Mouse (Mus musculus) cerebral cortex, adult 2 months (tissue): ENCODE results near the gene Adora1.

Experiments
- WGBS: fragments of 180-500 bp; shearing (Covaris S2); methylation state at CpG from one replicate; pipeline ENCODE4 v1.1.7; 2018; 5-methylcytosine and 5-hydroxymethylcytosine counted together

Gene Adora1

DNA sequence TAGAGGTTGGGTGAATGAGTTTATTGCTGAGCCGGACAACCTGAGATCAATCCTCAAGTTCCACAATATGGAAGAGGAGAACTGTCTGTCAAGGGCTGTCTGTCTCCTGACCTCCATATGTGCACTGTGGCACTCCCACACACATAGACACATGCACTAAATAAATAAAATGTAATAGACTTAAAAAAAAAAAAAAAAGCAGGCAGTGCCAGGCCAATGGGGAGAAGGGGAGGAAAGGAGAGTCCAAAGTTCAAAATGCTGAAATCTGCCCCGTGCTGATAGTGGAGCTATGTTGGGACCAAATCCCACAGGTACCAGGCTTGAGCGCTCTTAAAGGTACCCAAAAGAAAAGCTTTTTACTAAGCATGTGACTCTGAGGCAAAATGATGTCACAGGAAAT, 2.2 kb upstream of the Adora1 start:
- WGBS, result 96% methylated on average over 3 of the region's 3 CpGs

DNA sequence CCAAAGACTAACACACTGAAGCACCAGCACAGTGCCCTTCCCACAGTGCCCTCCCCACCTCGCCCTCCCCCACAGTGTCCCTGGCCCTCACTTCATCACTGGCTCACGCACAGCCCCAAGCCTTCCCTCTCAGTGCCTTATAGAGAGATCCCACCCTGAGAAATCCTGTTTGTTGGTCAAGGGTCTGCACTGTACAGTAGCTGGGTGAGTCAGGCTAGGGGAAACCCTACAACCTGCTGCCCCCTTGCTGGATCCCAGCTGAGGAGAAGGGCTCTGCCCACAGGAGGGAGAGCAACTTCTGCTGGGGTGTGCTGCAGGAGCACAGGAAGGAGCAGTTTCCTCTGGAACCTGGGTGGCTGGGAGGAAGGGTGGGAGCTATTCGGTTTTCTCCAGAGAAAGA, 911 bp upstream of the Adora1 start:
- WGBS, result 49% methylated on average over 3 of the region's 3 CpGs

DNA sequence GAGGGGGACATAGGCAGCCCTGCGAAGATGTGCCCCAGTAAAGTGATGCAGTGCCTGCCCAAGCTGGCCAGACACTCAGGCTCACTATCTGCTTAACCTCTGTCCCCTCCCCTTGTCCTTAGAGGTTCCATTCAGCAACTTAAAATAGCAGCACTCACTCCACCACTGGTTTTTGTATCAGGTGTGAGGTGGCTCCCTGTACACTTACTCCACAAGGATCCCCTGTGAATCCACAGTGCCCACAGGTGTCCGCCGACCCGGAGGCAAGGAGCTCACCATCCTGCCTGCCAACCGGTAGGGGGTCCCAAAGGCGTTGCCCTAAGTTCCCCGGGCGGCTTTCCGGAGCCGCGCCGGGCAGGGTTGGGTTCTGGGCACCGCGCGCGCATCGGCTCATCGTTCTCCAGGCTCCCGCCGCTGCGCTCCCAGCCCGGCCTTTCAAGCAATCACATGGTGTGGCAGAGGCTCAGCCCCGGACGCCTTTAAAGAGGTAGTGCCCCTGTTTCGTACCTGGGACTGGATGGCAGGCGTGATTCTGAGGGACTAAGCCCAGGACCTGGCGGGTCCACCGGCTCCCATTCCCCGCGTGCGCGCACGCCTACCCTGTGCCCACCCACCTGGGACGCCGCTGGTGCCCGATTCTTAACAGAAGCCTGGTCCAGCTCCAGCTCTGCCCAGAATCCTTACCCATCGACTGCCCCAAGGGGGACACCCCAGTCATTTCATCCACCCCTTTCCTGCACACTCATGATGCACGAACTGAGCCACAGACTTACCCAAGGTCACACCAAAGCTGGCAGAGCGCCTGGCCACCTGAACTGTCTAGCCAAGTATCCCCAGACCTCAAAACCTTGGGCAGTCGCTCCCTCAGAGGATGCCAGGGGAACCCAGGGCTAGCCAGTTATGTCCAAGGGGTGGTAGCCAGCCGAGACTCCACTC, 508 bp downstream of the Adora1 start:
- WGBS, result 1% methylated on average over 41 of the region's 41 CpGs

DNA sequence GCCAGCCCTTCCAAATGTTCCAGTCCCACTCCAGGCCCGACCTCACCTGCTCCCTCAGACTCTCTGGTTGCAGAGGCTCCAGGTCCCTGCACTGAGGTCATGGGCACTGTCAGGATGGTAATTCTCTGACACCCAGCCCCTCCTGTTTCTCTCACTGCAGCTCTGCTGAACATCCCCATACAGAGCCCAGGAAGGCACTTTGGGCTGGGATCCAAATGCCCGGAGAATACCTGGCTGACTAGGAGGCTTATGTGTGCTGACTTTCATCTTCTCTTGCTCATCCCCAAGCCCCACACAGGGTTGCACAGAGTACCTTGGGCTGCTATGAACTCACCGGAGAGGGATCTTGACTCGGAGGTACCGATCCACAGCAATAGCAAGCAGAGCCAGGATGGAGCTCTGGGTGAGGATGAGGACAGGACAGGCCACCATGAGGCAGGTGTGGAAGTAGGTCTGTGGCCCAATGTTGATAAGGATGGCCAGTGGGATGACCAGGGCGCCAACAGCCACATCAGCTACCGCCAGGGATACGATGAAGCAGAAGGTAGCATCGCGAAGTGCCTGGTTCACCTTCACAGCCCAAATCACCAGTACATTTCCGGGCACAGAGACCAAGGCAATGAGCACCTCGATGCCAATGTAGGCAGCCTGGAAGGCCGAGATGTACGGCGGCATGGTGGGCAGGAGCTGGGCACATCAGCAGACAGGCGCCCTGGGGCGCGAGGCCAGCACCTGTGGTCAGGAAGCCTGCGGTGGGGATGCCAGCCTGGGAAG, 1.4 kb downstream of the Adora1 start:
- 26% methylated on average over 19 of the region's 19 CpGs for WGBS

DNA sequence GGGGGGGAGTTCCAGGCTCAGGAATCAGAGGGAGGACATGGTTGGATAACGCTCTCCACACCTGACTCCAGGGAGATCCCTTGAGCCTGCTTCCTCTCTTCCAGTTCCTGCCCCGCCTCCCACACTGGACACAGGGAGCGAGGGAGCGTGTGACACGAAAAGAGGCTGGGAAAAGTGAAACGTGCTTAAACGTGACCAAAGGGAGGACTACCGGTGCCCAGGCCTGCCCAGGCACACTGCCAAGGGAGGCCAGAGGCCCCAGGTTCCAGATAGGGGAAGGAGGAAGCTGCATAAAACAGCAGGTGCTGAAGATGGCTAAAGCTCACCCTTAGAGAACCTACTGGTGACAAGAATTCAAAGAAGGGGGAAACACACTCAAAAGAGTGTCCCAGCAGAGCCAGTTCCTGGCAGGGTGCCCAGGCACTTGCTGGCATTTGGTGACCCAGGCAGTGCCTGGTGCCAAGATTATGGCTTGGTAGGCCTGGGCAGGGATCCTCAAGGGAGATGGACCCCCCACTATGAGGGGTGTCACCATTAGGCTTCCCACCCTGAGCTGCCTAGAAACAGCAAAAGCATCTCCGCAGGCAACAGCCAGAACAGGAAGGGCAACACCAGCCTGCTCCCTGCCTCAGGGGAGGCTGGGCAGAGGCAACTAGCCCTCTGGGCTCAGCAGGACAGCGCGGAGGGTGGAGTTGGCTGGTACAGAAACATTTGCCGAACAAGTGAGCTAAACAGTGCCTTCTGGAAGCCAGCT, 2.3 kb downstream of the Adora1 start:
- 23% methylated on average over 12 of the region's 12 CpGs for WGBS

DNA sequence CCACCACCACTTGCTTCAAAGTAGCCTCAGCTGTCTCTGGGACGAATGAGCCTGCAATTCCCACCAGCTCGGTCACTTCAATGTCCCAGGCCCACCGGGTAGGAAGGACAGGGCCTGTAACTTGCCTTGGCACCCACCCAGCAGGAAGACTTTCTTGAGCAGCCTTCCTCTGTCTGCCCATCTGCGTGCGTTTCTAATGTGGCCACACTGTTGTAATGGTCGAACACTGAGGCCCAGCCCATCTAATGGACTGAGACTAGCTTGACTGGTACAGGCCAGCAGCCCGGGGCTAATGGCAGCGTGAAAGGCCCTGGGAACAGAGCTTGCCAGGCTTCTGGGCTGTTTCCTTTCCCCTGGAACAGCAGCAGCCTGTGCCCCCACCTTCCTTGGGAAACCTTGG, 2.9 kb downstream of the Adora1 start:
- WGBS, result 43% methylated on average over 8 of the region's 8 CpGs

DNA sequence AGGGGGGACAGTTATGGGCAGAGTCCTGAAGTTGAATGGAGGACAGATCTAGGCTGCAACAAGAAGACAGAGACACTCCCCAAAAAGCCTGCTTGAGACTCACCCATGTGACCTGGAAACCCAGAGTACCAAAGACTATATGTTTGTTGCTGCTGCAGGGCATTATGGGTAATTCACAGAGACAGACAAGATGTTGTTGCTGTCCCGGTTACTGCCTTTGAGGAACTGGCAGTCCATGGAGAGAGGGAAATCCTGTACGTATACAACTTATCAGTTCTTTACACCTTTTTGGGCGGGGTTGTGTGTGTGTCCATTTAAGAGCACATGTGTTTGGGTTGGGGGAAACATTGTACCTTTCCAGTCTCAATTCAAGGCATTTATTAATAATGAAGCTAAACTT, 3.5 kb downstream of the Adora1 start:
- WGBS, result 68% methylated on average over 3 of the region's 3 CpGs

DNA sequence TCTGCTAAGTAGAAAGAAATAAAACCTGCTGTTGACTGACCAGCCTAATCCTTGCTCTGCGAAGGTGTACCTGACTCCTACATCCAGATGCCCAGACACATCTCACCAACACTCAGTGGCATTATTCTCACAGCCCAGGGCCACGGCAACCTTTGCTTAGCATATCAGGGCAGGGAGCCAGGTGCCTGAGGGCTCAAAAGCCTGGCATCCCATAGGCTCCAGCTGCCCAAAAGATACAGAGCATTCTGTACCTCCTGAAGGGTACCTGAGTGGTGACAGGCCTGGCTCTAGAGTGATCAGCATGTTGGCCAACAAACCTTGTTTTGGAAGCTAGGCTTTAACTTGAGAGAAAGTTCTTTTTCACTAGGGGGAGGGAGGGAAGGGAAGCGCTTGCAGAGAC, 4.0 kb downstream of the Adora1 start:
- 53% methylated on average over 3 of the region's 3 CpGs for WGBS

DNA sequence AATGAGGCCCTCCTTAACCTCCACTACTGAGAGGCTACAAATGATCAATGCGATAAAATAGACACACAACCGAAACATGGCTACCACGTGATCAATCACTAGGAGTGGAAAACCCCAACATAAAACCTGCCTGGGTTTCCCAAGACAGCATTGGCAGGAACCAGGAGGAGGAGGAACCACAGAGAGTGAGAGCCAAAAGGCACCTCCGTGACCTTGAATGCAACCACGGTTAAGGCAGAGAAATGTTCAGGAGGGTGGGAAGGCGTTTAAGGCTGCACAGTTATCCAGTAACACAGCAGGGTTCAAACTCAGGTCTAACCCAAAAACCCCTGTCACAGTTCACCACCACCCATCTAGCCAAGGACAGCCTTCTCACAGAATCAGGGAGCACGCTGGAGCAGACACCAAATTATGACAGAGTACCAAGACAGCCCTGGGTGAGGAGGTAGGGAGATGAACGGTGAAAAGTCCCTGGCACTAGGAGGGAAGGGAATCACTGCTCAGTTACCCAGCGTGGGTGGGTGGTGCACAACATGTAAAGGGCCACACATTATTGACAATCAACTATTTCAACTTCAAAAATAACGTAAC, 4.5 kb downstream of the Adora1 start:
- WGBS, result 62% methylated on average over 10 of the region's 10 CpGs

DNA sequence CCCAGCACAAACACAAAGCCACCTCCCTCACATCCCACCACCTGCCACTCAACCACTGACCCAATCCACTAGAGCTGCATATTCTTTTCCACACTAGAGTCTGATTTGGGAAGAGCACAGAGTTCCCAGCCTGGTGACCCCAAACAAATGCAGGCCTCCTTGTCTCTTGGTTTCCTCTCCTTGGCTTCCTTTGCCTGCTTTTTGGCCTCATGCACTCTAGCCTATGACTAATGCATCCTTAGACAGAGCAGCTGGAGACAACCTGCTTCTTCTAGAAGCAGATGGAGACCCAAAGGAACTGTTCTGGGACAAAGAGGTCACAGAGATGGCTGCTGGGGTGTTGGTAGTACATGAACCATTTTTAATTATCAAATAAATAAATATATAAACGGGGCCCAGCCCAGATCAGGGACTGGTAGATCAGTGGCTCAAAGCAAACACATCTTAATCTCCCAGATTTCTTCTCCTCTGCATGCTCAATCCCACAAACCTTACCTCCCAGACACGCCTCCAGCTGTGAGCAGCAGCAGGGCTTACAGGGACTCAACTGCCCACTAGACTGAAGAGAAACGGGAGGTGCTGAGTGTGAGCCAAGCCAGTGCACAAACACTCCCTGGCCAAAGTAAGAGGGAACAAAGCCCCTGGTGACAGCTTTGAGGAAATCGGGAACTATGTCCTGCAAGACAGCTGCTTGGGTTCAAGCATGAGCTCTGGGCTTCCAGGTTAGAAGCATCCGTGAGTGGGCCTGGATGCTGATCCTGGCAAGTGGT, 5.2 kb downstream of the Adora1 start:
- 50% methylated on average over 5 of the region's 5 CpGs for WGBS

DNA sequence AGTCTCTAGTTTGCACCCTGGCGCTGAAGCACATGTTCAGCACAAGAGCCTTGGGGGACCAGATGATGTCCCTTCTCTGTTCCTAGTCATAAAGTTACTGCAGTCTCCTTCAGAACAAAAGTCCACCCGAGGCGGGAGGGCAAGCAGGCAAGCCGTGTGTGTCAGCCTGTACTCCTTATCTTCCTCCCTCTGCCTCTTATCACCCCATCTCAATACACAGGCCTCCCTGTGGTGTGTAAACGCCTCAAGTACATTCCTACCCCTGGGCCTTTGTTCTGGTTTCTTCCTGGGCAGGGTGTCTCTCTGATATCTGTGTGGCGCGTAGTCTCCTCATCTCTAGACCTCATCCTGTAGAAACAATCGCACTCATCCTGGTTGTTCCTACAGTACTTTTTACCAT, 8.5 kb downstream of the Adora1 start:
- WGBS, result 93% methylated on average over 8 of the region's 8 CpGs

DNA sequence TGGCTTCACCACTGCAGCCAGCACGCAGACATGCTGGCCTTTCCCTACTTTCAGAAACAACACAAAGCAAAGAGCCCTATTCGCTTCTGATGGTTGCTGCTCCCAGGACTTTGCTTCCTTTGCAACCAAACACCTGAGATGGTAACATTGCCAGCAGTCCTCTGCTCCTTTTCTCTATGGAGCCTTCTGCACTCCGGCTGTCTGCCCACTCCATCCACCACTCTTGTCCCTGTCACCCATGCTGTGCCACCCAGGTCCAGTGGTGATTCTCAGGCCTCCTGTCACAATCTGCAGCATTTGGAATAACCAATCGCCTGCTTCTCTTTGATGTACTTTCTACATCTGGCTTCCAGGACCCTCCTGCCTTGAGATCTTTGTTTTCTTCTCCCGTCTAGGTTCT, 9.9 kb downstream of the Adora1 start:
- WGBS, result 91% methylated on average over 5 of the region's 5 CpGs

DNA sequence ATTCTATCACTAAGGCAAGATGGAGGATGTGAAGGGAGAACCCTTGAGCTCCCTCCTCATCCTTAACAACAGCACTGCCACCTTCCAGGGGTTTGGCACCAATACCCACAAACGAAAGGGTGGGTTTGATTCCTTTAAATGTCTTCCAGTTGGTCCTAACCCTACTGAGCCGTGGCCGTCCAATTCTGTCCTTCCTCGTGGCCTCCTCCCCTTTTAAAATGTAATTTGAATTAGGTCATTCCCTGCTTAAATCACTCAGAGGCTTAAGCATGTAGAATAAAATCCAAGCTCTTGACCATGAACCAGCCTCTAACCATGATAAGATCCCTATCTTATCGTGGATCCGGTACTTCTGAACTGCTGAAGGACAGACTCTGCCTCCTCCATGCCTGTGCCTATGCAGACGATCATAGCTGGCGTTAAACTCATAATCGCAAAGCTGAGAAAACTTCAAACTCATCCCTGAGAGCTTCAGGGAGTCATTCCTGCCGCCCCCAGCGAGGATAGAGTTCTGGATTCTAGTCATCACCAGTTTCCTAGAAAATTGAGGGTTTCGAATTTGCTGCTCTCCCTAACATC, 10.5 kb downstream of the Adora1 start:
- 79% methylated on average over 12 of the region's 12 CpGs for WGBS

DNA sequence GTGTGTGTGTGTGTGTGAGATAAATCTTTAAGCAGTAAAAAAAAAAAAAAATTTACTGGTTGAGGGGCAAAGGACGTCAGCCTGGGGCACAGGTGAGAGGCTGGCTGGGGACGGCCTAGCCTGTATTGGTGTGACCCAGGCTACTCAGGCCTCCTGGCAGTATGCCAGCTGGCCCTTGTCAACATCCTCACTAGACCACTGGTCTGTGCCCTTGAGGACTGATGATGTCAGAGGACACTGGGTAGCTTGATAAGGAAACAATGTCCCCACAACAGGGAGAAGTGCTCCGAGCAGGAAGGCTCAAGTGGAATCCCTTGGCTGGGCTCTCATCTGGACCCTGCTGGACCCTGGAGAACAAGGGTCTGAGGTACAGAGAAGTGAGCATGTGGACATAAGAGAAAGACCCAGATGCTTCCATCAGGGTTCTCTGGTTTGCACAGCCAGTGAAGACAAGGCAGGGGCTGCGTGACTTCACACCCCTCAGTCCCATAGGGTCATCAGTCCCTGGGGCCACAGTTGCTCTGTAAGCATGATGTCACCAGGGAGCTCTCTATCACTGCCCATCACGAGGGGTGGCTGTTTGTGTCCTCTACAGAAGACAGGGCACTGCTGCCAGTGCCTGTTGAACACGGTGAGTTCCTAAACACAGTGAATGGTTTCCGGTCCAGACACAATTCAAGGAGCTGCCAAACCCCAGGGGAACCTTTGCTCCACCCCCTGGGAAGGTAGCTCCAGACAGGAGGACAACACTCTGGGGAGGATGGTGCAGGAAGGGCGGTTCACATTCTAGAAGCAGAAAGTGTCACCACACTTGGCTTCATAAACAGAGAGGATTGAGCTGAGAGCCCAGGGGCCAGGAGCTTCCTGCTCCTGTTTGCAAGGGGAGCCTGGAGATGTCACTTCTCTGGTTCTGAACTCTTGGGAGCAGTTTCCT, 12.8 kb downstream of the Adora1 start:
- whole genome bisulfite sequencing, result 66% methylated on average over 8 of the region's 8 CpGs

DNA sequence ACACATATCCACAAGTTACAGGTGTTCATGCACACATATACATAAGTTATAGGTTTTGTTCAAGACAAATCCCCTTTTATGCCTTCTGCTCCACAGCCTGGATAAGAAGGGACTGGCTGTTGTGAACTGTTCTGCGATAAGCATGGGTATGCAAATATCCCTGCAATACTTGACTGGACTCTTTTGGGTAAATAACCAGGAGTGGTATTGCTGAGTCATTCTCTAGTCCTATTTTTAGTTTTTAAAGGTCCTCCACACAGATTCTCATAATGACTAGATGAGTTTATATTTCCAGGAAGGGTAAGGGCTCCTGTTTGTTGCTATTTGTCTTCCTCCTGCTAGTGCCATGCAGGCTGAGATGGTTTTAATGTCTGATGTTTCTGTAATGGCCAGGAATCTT, 14.1 kb downstream of the Adora1 start:
- 47% methylated on average over 1 of the region's 1 CpGs for WGBS

DNA sequence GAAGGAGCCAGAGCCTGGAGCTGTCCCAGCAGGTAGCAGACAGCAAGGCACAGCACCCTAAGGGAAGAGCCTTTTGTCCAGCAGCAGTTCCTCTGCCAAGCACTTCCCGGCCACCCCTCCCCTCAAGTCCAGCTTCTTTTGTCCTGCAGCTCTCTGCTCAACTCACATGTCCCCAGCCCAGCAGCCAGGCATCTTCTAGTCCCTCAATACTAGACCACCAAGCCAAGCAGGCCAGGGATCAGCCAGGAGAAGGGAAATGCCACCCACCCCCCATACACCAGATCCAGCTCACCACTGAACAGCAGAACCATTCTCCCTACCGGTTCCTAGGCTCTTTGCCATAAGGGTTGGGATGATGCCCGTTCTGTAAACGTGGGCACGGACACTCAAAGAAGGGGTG, 15.6 kb downstream of the Adora1 start:
- 41% methylated on average over 5 of the region's 5 CpGs for WGBS

DNA sequence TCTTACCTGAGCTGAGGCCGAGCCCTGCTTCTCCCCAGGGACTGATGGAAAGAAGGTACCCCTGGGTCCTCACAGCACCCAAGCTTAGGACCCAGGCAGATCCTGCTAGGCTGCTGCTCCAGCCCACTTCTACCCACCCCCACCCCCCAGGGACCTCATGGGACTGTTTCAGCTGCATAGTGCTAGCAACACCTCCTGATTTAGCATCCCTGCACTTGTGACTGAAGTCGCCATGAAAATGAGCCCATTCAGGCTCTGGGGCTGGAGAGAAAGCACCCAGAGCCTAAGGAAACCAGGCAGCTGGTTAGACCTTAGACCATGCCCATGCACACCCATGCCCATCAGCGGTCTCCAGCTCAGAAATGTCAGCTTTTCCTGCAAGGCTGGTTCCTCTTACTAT, 17.3 kb downstream of the Adora1 start:
- WGBS, result 67% methylated on average over 3 of the region's 3 CpGs

DNA sequence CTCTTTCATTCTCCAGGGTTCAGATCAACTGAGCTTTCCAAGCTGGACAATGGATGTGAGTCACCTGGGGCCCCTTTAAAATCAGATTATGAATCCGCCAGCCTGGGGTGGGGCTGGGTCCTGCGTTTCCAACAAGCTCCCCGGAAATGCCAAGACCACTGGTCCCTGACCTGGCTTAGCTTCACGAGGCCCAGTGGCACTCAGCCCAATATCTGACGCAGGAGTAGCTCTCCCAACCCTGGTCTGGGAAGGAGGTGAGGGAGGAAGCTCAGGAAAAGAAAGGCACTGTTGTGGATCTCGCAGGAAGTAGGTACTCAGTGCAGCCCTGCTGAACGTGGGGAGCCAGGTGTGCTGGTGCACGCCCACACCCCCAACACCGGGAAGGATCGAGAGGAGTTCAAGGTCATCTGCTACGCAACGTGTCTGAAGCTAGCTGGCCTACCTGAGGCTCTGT, 18.2 kb downstream of the Adora1 start:
- 65% methylated on average over 12 of the region's 12 CpGs for WGBS

DNA sequence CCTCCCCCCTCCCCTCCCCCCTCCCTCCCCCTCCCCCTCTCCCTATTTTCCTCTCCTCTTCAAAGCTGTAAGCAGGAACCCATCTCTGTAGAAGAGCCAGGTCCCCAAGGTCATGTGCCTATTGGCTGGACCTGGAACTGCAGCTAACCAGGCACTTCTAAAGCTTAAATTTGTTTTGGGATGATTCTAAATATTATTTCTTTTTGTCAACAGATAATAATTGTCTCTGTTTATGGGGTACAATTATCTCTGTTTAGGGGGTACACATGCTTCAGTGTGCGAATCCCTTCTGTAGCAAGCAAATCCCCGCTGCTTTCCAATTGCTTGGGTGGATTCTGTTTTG, 18.6 kb downstream of the Adora1 start:
- 84% methylated on average over 2 of the region's 2 CpGs for WGBS
